Mouse (Mus musculus) lung, postnatal 0 days (tissue): ENCODE measurements at regions not wholly inside any gene's neighbourhood (a gene's known extent, or its start where the extent isn't known, plus 50 kb on each side); places are given as distances from the start of the nearest gene placed in this dataset.

Experiments used
- ATAC-seq: fragments of 200-750 bp; cut with Nextera tagmentation; 2 replicates; pipeline ENCODE4 v1.8.0; 2017; ENCODE audit warnings: moderate library complexity
- DNase-seq: peaks from one replicate; pipeline ENCODE4 v3.0.0-alpha.2; 2016; ENCODE audit warnings: low spot score
- H3K27ac ChIP-seq: fragments of 300-500 bp; sonication (generic); 2 replicates; pipeline ENCODE4 v1.5.1; 2014; ENCODE audit warnings: antibody characterized with exemption, mild to moderate bottlenecking, low read length, mixed read lengths
- H3K27me3 ChIP-seq: fragments of 300-500 bp; sonication (generic); replicated peaks from 2 replicates; pipeline ENCODE4 v1.6.1; 2014; ENCODE audit warnings: low read length, mixed read lengths; ENCODE audit not compliant: insufficient read depth
- H3K36me3 ChIP-seq: fragments of 300-500 bp; sonication (generic); 2 replicates; pipeline ENCODE4 v1.6.1; 2014; ENCODE audit warnings: low read length, mixed read lengths; ENCODE audit not compliant: insufficient read depth
- H3K4me1 ChIP-seq: fragments of 300-500 bp; sonication (generic); 2 replicates; pipeline ENCODE4 v1.6.1; 2014; ENCODE audit warnings: antibody characterized with exemption, low read depth, low read length, mixed read lengths; ENCODE audit not compliant: insufficient read depth
- H3K4me2 ChIP-seq: fragments of 300-500 bp; sonication (generic); replicated peaks from 2 replicates; pipeline ENCODE4 v1.6.1; 2014; ENCODE audit warnings: low read depth, mild to moderate bottlenecking, low read length, moderate library complexity, mixed read lengths
- H3K4me3 ChIP-seq: fragments of 300-500 bp; sonication (generic); 2 replicates; pipeline ENCODE4 v1.5.1; 2014; ENCODE audit warnings: low read depth, low read length
- H3K9ac ChIP-seq: fragments of 300-500 bp; sonication (generic); replicated peaks from 2 replicates; pipeline ENCODE4 v1.6.1; 2014; ENCODE audit warnings: low read depth, mild to moderate bottlenecking
- H3K9me3 ChIP-seq: fragments of 300-500 bp; sonication (generic); 2 replicates; pipeline ENCODE4 v1.6.1; 2016; ENCODE audit warnings: low read length, mixed read lengths
- CTCF ChIP-seq: IDR thresholded peaks from 2 replicates; pipeline ENCODE4 v1.5.1; 2016; ENCODE audit warnings: antibody characterized with exemption, mild to moderate bottlenecking
- EP300 ChIP-seq: IDR thresholded peaks from 2 replicates; pipeline ENCODE4 v1.6.1; 2016; ENCODE audit warnings: antibody characterized with exemption, mild to moderate bottlenecking, control low read depth
- WGBS: fragments of 180-500 bp; shearing (Covaris S2); extraction: QIAGEN DNeasy Blood & Tissue Kit; methylation state at CpG from one replicate; pipeline ENCODE4 v1.1.7; 2014; 5-methylcytosine and 5-hydroxymethylcytosine counted together

GRCm38 (mm10) chr16:24142915-24143541 is 154.4 kb upstream of the Bcl6 start:
- Histone ChIP-seq H3K4me2 (no peak overlapping the region), H3K27ac (no peak overlapping the region), H3K9me3 (no peaks in the 10 kb centered on the region), H3K4me1 (no peaks in the 10 kb centered on the region), H3K36me3 (no peaks in the 10 kb centered on the region), H3K27me3 (no peaks in the 10 kb centered on the region), H3K9ac (no peak overlapping the region), H3K4me3 (no peak overlapping the region)
- no peak for TF ChIP-seq CTCF
- TF ChIP-seq EP300, result no peak; the same call in 1 of the 2 replicates
- WGBS, result 38% methylated on average over 5 of the region's 5 CpGs
- DNase-seq (peak; percentile 80), ATAC-seq (peak; percentile 71)

GRCm38 (mm10) chr16:24139109-24139508 is 150.5 kb upstream of the Bcl6 start:
- Histone ChIP-seq H3K4me2 (no peak overlapping the region), H3K9me3 (no peaks in the 10 kb centered on the region), H3K4me1 (no peaks in the 10 kb centered on the region), H3K9ac (no peak overlapping the region), H3K27ac (no peak overlapping the region), H3K4me3 (no peak overlapping the region), H3K36me3 (no peaks in the 10 kb centered on the region), H3K27me3 (no peaks in the 10 kb centered on the region)
- no peak for ATAC-seq
- 77% methylated on average over 3 of the region's 3 CpGs for WGBS
- no peak for TF ChIP-seq EP300
- no peak for TF ChIP-seq CTCF
- DNase-seq, result no peak

- H3K4me1 ChIP-seq, result no peaks in the 10 kb centered on the region
- H3K27me3 ChIP-seq, result no peaks in the 10 kb centered on the region
- no peak for ATAC-seq
- H3K9me3 ChIP-seq, result no peaks in the 10 kb centered on the region
- no peak overlapping the region for H3K27ac ChIP-seq
- no peak overlapping the region for H3K4me3 ChIP-seq
- no peak for DNase-seq
- WGBS, result 75% methylated on average over 7 of the region's 7 CpGs
- TF ChIP-seq CTCF (no peak), EP300 (no peak)
- H3K36me3 ChIP-seq, result no peaks in the 10 kb centered on the region
- H3K9ac ChIP-seq, result no peak overlapping the region
- no peak overlapping the region for H3K4me2 ChIP-seq
Observed at GRCm38 (mm10) chr16:24137266-24138033, 148.8 kb upstream of the Bcl6 start.

GRCm38 (mm10) chr16:24136483-24137148 is 148.0 kb upstream of the Bcl6 start:
- Histone ChIP-seq H3K9me3 (no peaks in the 10 kb centered on the region), H3K4me1 (no peaks in the 10 kb centered on the region), H3K27me3 (no peaks in the 10 kb centered on the region), H3K27ac (no peak overlapping the region), H3K36me3 (no peaks in the 10 kb centered on the region), H3K9ac (no peak overlapping the region), H3K4me3 (no peak overlapping the region), H3K4me2 (no peak overlapping the region)
- TF ChIP-seq CTCF, result no peak
- DNase-seq, result no peak
- ATAC-seq, result no peak
- WGBS, result 58% methylated on average over 5 of the region's 5 CpGs

DNA sequence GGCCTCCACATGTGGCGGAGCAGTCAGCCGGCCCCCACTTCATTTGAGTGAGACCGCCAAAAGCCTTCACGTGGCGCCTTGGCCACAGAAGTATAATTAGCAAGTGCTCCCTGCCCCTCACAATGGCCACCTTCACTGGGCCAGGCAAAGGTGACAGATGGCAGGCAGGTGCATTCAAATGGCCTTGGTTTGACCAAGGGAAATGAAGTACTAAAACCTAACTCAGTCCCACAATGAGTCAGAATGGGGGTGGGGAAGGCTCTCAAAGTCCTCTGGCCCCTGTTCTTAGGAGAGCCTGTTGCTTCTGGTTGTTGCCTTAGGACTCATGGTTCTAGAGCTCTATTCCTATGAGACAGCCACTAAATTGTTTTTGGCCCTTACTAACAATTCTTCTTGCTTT is 147.2 kb upstream of the Bcl6 start:
- DNase-seq (no peak), ATAC-seq (no peak)
- Histone ChIP-seq H3K9ac (no peak overlapping the region), H3K36me3 (no peaks in the 10 kb centered on the region), H3K27me3 (no peaks in the 10 kb centered on the region), H3K4me3 (no peak overlapping the region), H3K9me3 (no peaks in the 10 kb centered on the region), H3K27ac (no peak overlapping the region), H3K4me2 (no peak overlapping the region), H3K4me1 (no peaks in the 10 kb centered on the region)
- TF ChIP-seq CTCF (no peak), EP300 (no peak)
- 90% methylated on average over 5 of the region's 5 CpGs for WGBS

GRCm38 (mm10) chr16:24135351-24135750 is 146.7 kb upstream of the Bcl6 start:
- no peak overlapping the region for H3K27ac ChIP-seq
- TF ChIP-seq CTCF (no peak), EP300 (no peak)
- ATAC-seq, result no peak
- no peak overlapping the region for H3K4me2 ChIP-seq
- H3K36me3 ChIP-seq, result no peaks in the 10 kb centered on the region
- 90% methylated on average over 4 of the region's 4 CpGs for WGBS
- no peak overlapping the region for H3K4me3 ChIP-seq
- no peaks in the 10 kb centered on the region for H3K4me1 ChIP-seq
- no peaks in the 10 kb centered on the region for H3K27me3 ChIP-seq
- no peak for DNase-seq
- no peaks in the 10 kb centered on the region for H3K9me3 ChIP-seq
- no peak overlapping the region for H3K9ac ChIP-seq
